Mouse (Mus musculus) left cerebral cortex, adult 11 months (tissue): ENCODE data around the gene Olfr1369-ps1.
"Not testable (repeated sequence)": the region's sequence is repeated elsewhere in the genome, so short reads cannot be mapped to it uniquely, and the experiment has no call there.

Source experiments
- DNase-seq: peaks from one replicate; pipeline ENCODE4 v3.0.0; 2022; ENCODE audit warnings: low spot score

Olfr1369-ps1 gene

DNA sequence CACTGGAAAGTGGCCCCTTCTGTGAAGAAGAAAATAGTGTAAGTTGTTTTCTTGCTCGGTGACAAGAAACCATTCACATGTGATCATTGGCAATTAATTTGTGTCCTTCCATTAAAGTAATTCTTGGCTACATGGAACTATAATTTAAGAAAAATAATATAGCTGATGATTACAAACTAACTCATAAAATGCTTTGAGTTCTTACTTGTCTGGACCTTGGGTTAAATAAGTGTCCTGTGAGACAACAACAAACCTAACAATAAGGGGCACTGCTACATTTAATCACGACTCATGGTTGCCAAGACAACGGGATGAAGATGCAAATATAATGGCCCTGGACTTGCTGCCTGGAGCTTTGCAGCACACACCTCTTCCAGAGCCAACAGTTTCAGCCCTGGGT lies at the start of gene Olfr1369-ps1:
Olfr1369-ps1 (plus strand) TSS at position 301 of the 400 bp plus-strand sequence.
- DNase-seq, result not testable (repeated sequence)

DNA sequence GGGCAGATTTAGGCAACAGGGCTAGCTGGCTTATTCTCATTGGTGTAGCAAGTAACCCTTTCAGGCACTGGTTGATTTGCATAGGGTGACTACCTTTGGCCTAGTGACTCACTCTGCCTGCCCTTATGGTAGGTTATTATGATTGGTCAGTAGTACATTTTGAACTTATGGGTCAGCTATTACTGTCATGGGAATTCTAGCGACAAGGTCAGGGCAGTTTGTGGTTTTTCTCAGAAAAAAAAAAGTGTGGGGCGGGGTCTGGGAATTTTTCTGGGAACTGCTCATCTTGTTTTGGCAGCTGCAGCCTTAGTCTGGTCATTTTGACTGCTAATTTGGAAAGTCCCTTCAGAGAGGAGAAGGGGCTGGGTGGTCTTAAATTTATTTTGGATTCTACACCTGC lies 45.3 kb upstream of the Olfr1369-ps1 start:
- no peak for DNase-seq

DNA sequence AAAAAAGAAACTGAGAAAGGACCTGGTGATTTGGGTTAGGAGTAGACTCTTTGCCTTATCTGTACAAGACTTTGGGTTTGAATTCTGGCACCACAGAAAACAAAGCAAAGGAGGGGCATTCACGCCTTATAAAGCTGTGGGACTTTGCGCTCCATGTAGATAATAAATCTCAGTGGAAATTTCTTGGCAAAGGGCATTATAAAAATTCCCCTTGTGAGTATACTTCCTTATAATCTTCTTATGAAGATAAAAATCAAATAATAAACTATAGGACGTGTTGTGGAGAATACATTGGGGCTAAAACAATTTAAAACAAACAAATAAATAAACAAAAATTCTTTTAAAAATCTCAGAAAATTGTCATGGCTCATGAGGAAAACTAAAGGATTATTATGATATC lies 36.4 kb upstream of the Olfr1369-ps1 start, which contains the start of gene Olfr1370:
Olfr1370 (minus strand) TSS at position 101 of the 400 bp plus-strand sequence.
- DNase-seq, result no peak

DNA sequence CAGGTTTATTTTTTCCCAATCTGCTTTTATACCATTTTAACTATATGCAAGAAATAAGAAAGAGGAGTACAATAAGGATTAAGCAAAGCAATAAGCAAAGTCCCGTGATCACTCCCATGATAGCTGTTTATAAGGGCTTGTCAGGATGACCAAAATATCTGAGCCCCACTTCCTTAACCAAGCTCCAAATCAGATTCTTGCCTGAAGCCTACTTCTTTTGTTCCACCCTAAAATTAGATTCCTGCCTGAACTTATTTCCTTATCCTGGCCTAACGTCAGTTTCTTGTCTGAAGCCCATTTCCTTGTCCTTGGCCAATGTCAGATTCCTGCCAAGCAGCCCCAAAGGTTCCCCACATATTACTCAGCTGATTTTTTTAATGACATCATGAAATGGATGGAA lies 28.6 kb upstream of the Olfr1369-ps1 start:
- no peak for DNase-seq

DNA sequence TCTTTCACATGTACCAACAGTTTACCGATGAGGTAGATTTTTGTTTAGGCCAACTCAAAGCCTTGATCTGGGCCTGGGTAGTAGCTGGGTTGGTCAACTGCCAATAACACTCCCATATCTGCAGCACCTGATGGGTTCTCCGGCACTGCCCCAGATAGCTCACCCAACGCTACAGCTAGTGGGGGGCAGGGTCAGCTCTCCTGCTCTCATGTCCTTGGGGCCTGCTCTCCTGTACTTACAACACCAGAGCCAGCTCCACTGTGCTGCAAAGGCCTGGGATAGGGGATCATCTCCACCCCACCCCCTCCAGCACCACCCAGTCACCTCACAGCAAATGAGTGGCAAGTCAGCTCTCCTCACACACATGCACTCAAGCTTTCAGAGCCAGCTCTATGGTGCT lies 1.5 kb upstream of the Olfr1369-ps1 start:
- DNase-seq, result no peak

DNA sequence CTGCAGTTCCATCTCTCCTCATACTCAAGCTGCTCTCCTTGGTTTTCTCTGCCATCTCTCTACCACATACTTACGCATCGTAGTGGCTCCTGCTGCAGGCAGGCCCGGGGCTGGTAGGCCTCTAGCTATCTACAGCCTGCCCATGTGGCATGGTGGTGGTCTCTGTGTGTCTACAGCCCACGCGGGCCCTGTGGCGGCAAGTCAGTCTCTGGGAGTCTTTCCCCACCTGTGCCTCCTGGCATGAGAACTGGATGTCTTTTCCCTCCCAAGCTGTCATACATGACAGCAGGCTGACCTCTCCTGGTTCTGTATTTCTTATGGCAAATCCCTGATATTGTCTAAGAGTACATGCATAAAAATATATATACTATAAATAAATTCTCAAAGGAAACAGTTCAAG lies 842 bp upstream of the Olfr1369-ps1 start:
- DNase-seq, result no peak

DNA sequence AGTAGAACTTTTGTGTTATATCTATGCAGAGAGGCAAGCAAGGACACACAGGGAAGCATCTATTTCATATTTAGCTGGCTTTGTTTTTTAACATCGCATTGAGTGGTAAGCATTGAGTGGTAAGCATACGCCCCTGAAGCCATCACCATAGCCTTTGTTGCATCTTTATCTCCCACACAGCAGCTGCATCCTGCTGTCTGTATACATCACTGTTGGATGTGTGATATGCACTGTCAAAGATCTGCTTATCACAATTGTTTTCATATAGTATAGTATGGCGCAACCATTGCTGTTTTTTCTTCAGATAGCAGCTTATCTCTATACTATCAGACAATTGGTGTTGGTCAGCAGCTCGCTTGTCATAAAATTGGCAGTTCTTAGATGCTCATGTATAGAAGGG lies 2.8 kb downstream of the Olfr1369-ps1 start:
- DNase-seq, result no peak

DNA sequence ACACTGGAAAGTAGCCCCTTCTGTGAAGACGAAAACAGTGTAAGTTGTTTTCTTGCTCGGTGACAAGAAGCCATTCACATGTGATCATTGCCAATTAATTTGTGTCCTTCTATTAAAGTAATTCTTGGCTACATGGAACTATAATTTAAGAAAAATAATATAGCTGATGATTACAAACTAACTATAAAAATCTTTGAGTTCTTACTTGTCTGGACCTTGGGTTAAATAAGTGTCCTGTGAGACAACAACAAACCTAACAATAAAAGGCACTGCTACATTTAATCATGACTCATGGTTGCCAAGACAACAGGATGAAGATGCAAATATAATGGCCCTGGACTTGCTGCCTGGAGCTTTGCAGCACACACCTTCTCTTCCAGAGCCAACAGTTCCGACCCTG lies 18.1 kb downstream of the Olfr1369-ps1 start, which contains the start of gene Olfr263:
Olfr263 (plus strand) TSS at position 301 of the 400 bp plus-strand sequence.
- not testable (repeated sequence) for DNase-seq

DNA sequence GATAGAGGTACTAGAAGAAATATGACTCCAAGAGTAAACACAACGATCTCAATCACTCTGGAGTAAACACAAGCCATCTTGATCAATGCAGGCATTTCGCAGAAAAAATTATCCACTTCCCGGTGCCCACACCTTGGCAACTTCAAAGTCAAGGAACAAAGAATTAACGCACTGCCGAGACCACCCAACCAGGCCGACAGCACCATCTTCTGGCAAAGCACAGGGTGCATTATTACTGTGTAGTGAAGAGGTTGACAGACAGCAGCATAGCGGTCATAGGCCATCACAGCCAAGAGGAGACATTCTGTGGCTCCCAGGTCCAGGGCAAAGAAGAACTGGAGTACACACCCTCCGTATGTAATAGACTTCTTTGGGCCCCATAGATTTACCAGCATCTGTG lies 31.1 kb downstream of the Olfr1369-ps1 start:
- DNase-seq, result no peak

DNA sequence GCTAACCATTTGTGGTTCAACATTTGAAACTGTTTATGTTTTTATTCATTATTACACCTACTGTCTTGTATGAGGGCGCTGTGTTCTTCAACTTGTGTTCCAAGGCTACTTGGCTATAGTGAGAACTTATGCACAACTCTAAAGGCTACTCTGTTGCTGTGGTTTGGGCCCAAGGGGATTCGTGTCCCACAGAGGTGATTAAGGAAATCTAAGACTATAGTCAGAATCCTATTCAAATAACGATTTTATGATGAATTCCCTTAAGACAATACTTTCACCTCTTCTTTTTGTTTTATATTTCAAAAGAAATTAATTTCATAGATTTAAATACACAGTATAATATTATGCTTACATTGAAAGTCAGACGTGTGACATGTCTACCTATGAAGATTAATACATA lies 34.5 kb downstream of the Olfr1369-ps1 start, which contains the start of gene Olfr1368:
Olfr1368 (minus strand) TSS at position 101 of the 400 bp plus-strand sequence.
- no peak for DNase-seq

DNA sequence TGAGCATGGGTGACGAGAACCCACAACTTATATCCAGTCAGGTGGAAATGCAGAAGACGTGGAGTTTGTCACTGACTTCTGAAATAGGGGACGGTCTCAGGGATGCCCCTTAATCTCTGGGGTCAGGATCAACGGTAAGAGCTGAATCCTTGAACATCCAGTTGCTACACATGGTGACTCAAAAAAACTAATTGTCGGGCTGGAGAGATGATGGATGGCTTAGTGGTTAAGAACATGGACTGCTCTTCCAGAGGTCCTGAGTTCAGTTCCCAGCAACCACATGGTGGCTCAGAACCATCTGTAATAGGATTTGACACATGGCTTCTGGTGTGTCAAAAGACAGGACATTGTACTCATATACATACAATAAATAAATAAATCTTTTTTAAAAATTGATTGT lies 44.6 kb downstream of the Olfr1369-ps1 start:
- no peak for DNase-seq

DNA sequence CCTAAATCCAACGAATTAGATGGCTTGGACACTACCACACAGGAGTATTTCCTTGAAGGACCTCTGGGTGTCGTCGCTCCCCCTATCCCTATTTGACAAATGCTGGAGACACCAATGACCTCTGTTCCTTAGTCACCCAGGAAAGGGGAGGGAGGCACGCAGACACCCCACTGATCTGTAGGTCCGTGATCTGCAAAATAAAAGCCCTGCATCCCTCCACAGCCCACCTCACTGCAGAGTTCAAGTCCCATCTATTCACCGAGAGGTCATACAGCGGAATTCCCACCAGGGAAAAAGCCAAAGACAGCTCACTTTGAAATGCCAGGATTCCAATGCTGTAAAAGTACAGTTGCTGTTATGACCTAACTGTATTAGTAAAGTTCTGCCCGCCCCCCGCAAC lies 46.8 kb downstream of the Olfr1369-ps1 start:
- no peak for DNase-seq

DNA sequence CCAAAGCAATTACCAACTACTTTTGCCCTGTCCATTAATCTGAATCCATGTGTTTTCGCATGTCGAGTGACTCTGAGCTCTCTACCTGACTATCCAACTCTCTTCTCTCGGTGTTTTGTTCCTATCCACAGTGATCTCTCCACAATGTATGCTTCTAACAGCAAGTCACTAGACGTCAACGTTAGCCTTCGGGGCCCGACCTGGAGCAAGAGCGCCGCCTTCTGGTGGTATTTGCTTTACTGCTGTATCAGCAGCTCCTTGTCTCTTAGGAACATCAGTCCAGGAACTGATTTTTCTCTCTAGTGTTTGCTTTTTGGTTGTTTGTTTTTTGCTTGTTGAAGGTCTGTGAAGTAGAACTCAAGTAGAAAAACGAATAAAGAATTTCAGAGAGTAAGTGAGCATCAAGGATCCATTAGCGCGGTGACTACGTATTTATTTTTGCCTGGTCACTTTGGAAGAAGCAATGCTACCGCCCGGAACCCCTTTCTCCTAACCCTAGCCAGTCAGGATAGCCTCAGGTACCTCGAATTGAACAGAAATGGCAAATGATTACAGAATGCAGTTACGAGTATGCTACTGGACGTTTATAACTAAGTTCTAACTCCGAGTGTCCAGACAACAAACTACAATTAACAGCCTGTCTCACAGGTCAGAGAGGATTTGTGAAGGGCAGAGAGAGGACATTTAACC lies 47.6 kb downstream of the Olfr1369-ps1 start:
- no peak for DNase-seq

DNA sequence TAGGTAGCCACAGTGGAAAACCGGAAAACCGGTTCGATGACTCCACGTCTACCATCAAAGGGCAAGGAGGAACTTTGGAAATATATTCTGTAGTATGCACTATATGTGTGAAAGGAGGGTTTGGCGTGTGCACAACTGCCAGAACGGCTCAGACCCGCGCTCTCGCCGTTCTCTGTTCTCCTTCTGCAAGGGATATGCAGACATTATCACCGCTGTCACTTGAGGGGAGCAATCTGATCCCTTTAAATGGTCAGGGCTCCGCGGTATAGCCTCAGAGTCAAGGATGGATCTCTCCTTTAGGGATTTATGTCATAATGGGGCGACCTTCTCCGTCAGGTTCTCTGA lies 48.2 kb downstream of the Olfr1369-ps1 start:
- DNase-seq, result no peak

DNA sequence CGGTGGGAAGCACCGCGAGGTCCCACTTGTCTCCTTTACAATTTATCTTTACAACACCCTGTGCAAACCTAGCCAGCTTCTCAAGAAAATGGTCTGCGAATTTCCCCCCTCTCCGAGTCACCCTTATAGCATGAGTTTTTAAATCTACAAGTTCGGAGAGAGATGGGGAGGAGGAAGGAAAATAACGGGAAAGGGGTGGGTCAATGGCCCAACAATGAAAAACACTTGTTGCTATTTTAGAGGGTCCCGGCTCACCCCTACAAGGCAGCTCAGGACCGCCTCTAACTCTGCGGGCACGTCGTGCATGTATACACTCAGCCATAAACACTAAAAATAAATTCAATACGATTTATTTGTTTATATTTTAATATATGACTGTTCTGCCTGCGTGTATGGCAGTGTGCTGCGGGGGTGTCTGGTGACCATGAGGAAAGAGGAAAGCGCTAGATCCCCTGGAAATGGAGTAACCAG lies 48.8 kb downstream of the Olfr1369-ps1 start:
- no peak for DNase-seq

DNA sequence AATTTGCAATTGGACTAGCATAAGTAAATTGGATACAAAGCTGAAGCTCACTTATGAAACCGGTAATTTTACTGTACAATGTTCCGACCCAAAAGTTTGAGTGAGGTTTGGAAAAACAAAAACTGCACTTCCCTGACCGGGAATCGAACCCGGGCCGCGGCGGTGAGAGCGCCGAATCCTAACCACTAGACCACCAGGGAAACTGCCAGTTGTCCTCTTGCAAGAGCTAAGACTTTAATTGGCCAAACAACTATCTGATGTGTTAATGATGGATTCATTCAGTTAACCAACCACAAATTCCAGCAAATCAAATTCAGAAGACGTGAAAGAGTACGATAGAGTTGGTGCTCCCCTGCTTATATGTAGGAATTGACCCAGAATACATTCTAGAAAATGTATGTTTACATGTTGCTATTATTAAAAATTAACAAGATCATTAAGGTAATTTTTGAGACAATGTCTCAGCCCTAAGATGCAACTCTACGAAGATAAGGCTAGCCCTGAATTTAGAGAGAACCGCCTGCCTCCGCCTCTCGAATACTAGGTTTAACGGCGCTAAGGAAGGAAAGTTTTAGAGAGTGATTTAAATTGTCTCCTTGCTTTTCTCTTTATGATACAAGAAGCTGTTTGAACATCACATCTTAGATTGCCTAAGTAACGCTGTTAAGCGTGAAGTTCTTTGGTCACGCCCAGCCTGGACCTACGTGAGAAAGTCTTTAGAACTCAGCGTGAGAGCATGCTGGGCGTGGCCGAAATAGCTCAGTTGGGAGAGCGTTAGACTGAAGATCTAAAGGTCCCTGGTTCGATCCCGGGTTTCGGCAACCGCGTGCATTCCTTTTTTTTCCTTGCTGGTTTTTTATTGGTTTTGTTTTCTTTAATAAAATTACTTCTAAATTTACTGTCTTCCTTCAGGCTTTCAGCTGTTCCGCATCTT lies 49.6 kb downstream of the Olfr1369-ps1 start:
- peak; percentile 86 for DNase-seq

DNA sequence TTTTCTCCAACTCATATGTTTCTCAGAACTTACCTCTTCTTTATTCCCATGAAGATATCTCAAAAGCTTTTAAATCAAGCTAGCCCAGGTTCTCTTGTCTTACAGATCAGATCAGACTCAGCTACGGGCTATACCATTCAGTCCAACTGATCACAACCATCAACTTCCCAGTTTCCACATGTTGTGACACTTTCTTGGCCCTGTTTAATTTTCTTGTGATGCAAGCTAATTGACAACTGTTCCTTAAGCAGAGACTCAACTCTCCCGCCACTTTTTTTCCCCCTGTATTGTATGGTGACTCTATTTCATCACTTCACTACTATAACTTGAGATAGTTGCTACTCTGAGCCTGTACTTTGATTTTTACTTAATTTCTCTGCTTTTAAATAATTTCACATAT lies 50.3 kb downstream of the Olfr1369-ps1 start:
- no peak for DNase-seq

DNA sequence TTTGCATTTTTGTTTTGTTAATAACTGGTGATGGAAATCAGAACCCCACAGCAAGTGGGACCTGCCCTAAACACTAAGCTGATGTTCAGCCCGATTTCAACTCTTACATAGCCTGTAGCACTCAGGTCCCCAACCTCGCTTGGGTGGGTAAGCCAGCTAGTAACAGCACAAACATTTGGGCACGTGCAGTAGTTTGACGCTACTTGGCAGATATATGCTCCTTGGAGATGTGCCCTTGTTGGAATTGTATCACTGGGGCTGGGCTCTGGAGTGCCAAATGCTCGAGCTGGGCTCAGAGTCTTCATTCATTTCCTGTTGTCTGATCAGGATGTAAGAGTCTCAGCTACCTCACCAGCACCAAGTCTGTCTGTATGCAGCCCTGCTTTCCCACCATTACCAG lies 51.3 kb downstream of the Olfr1369-ps1 start:
- no peak for DNase-seq

DNA sequence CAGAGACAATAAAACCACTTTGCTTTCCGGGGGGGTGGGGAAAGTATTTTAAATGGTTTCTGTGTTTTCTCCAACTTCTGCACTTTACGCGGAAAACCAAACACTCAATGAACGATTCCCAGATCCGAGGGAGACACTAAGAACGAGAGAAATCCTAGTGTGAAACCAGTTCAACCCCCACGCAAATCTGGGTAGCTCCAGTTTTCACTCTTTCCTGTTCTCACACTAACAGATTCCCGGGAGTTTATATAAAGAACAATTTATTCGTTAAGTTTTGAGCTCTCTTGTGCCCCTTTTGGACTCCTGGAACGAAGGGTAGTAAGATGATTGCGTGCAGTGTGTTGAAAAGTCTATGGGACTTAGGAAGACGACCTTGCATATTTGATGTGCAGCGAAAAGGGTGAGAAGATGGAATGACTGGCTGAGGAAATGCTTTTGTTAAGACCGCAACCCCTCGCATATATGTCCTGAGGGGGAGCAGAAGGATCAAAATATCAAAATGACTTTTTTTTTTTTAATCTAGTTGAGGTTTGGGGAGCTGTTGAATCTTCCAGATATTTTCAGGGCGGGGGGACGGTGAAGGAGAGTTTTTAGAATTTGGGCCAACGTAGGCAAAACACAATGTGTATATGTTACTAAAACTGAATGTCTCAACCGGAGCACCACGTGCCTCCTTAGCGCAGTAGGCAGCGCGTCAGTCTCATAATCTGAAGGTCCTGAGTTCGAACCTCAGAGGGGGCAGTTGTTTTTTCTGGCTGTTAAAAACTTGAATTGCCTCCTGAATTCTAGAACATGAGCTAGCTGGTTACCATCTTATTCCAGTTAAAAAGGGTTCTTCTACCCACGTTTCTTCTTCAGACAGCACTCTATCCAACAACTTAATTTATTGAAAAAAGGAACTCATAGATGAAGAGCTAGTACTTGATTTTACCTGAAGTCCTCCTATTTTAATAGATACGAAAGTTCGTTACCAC lies 55.9 kb downstream of the Olfr1369-ps1 start:
- DNase-seq, result no peak

DNA sequence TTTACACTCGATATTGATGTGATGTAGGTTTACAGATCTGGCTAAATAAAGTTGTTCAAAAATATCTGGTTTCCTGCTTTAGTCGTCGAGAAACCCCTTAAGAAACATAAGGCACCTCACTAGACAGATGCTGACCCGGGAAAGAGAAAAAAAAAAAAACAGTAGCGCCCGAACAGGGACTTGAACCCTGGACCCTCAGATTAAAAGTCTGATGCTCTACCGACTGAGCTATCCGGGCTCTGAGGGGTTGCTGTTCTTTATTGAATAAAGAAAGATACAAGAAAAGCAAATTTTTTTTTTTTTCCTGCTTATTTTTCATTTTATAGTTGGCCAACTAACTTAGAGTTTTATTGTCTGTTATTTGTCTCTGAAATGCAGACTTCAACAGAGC lies 56.6 kb downstream of the Olfr1369-ps1 start:
- no peak for DNase-seq

DNA sequence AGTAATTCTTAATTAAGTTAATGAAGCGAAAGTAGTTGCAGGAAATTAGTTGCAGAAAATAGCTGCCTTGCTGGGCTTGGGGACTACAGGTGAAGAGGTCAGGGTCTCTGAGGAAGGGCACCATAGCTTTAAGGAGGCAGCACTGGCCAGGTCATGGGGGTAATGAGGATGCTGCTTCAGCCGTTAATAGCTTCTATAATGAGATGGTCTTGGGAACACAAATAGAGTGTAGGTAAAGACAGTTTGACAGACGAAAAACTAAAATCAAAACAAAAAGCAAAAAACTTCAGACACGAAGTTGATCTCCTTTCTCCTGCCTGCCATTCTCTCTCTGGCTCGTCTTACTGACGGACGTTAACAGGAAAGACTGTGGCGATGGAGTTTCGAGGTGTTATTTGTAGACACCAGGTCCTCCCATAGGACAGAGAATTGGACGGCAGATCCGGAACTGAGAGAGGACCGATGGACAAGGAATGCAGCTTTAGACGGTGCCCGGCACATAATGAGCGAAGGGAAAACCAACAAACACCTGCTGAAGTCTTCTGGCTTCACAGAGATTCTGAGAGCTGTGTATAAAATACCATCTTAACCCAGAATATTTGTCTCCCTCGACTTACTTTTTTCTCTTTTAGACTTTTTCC lies 57.2 kb downstream of the Olfr1369-ps1 start:
- DNase-seq, result no peak
